Mouse (Mus musculus) cerebellum, adult 2 months (tissue): ENCODE measurements around the gene Gpatch2l.

ENCODE experiments used
- CTCF ChIP-seq: fragments of 200-500 bp; IDR thresholded peaks from 2 replicates; pipeline ENCODE4 v1.5.1; 2011; ENCODE audit warnings: low read depth, mild to moderate bottlenecking, control low read depth, low read length, moderate library complexity, borderline replicate concordance; ENCODE audit not compliant: insufficient read depth
- POLR2A ChIP-seq: fragments of 200-500 bp; IDR thresholded peaks from 2 replicates; pipeline ENCODE4 v1.6.1; 2011; ENCODE audit warnings: low read length, control low read depth, borderline replicate concordance; ENCODE audit not compliant: insufficient read depth

- TF ChIP-seq CTCF (no peak), POLR2A (no peak)
Measured at GRCm38 (mm10) chr12:86276463-86276862, 34.8 kb downstream of the Gpatch2l start.
